Comparison of ENCODE assay signal across 18 mouse cellular contexts in genomic region chr6:142918691-142919090, GRCm38 (mm10). TPM values are rescaled to one million over a fixed set of nuclear protein-coding genes. Genes with fewer than 3 reads are reported as not detected.
DNase-seq lines count a peak whose midpoint lies in the region; TF ChIP-seq lines count a peak whose summit lies in the region.
"Had no signal": no experiment of that assay in that cellular context is flagged by ENCODE, and none has a peak within 500 bp of the region (broad histone marks: within the 10 kb centered on the region; RNA-seq: fewer than 3 reads in every experiment).

No protein-coding gene starts in this region.

- DNase-seq in cerebellum, adult 11-12 months, result peak; percentile 1
- no peak for DNase-seq in cerebellum, postnatal 4 days (ENCODE audit: low spot score in 2 of 2)
- peak; percentile 23 for DNase-seq in kidney, adult 11 months
- no peak for DNase-seq in kidney, postnatal 4 days
- DNase-seq in liver, adult 2 months (ENCODE audit: extremely low read depth, low read depth, low spot score), result peak; percentile 91
- DNase-seq in liver, result no peak
- no peak for DNase-seq in left cerebral cortex, adult 11 months (ENCODE audit: low spot score)
- DNase-seq: adrenal gland, postnatal 10 days; B cell, adult 2 months; cerebellum, adult 11 months; cerebellum, adult 9-10 months; cerebellum, postnatal 25 days; gastrocnemius, postnatal 10 days; heart, adult 2 months had no signal

- no peaks in the 10 kb centered on the region for H3K27me3 ChIP-seq in liver, adult 2 months (ENCODE audit: control insufficient read depth, insufficient read depth, low read length)
- H3K27me3 ChIP-seq: embryonic facial prominence, embryonic 13.5 days; forebrain, embryonic 12.5 days; hindbrain, embryonic 15.5 days had no signal

- no peak overlapping the region for H3K27ac ChIP-seq in liver, adult 2 months (replicated peaks; ENCODE audit: insufficient read depth, low read depth, low read length)
- H3K27ac ChIP-seq: embryonic facial prominence, embryonic 13.5 days; forebrain, embryonic 12.5 days; heart, adult 2 months; hindbrain, embryonic 15.5 days had no signal

- no peak for TF ChIP-seq POLR2A in liver, adult 2 months (IDR thresholded peaks at IDR 0.05; ENCODE audit: extremely low read depth, insufficient read depth, low read length)

- H3K36me3 ChIP-seq in liver, adult 2 months (ENCODE audit: control insufficient read depth, insufficient read depth, low read length), result no peaks in the 10 kb centered on the region
- H3K36me3 ChIP-seq: embryonic facial prominence, embryonic 13.5 days; forebrain, embryonic 12.5 days; G1E; hindbrain, embryonic 15.5 days had no signal

- 51% methylated on average over 6 of the region's 6 CpGs for WGBS in liver, adult 2 months

- H3K79me2 ChIP-seq in liver, adult 2 months (ENCODE audit: control insufficient read depth, insufficient read depth, low read length), result no peaks in the 10 kb centered on the region

- H3K9ac ChIP-seq in liver, adult 2 months (ENCODE audit: low read depth, low read length), result no peak overlapping the region
- H3K9ac ChIP-seq: embryonic facial prominence, embryonic 13.5 days; forebrain, embryonic 12.5 days; hindbrain, embryonic 15.5 days had no signal

- H3K4me3 ChIP-seq in liver, adult 2 months (ENCODE audit: insufficient read depth, low read depth, low read length), result no peak overlapping the region
- H3K4me3 ChIP-seq: embryonic facial prominence, embryonic 13.5 days; forebrain, embryonic 12.5 days; heart, adult 2 months; hindbrain, embryonic 15.5 days had no signal

- H3K4me1 ChIP-seq in liver, adult 2 months (ENCODE audit: control insufficient read depth, insufficient read depth, low read length), result no peaks in the 10 kb centered on the region
- H3K4me1 ChIP-seq: embryonic facial prominence, embryonic 13.5 days had no signal

- no peak for TF ChIP-seq CTCF in liver, adult 2 months (IDR thresholded peaks at IDR 0.05; ENCODE audit: low read depth, low read length)

RNA-seq across cellular contexts. Expression of gene St8sia1, which starts 45.6 kb away (rescaled TPM):
- total RNA-seq in liver, adult 2 months (2014; rRNA removed), result under 0.01 TPM in 2 replicates
- polyA plus RNA-seq in liver, adult 2 months (2012; rRNA removed), result 0.01 and 0.02 TPM in 2 replicates
- polyA plus RNA-seq: G1E had no signal

Comparison
In these comparisons a context has a peak if more than half of its experiments do, and no peak if none do; other contexts are left out.
1. DNase-seq: peak in cerebellum, adult 11-12 months (single experiment), kidney, adult 11 months (single experiment) and liver, adult 2 months (single experiment); none in cerebellum, postnatal 4 days (0 of 2), kidney, postnatal 4 days (0 of 2), liver (single experiment) and left cerebral cortex, adult 11 months (single experiment).